Mouse (Mus musculus): Measurements from ENCODE around the gene Adrm1.

- TF ChIP-seq CTCF (conservative IDR thresholded peaks at IDR 0.05; ENCODE audit: insufficient read depth, insufficient read length, low read depth, low read length) (no peak), POLR2A (IDR thresholded peaks at IDR 0.05; ENCODE audit: low read depth, low read length) (no peak)
Measured at GRCm38 (mm10) chr2:180175725-180176124, 4.4 kb downstream of the Adrm1 start.

All from kidney, adult 2 months (tissue).